Mouse (Mus musculus): ENCODE measurements at regions not wholly inside any gene's neighbourhood (a gene's known extent, or its start where the extent isn't known, plus 50 kb on each side); places are given as distances from the start of the nearest gene placed in this dataset.
A peak's percentile ranks its signal among the peaks of the same experiment; 100 is the strongest.

- no peak for ATAC-seq (ENCODE audit: poor library complexity, severe bottlenecking)
These were observed 175.8 kb downstream of the Tmx1 start for GRCm38 (mm10) chr12:70628384-70629365.

GRCm38 (mm10) chr12:70629371-70629770, 176.5 kb downstream of the Tmx1 start:
- no peak for ATAC-seq (ENCODE audit: poor library complexity, severe bottlenecking)

GRCm38 (mm10) chr12:70631281-70631680, 178.4 kb downstream of the Tmx1 start:
- ATAC-seq (ENCODE audit: poor library complexity, severe bottlenecking) = no peak

- ATAC-seq (ENCODE audit: poor library complexity, severe bottlenecking) = no peak
These were observed 180.3 kb downstream of the Tmx1 start for GRCm38 (mm10) chr12:70633194-70633593.

GRCm38 (mm10) chr12:70633622-70634365, 180.9 kb downstream of the Tmx1 start:
- no peak for ATAC-seq (ENCODE audit: poor library complexity, severe bottlenecking)

GRCm38 (mm10) chr12:70635997-70636396, 183.1 kb downstream of the Tmx1 start:
- ATAC-seq (ENCODE audit: poor library complexity, severe bottlenecking) = no peak

GRCm38 (mm10) chr12:70640186-70640585, 185.1 kb upstream of the Frmd6 start:
- no peak for ATAC-seq (ENCODE audit: poor library complexity, severe bottlenecking)

GRCm38 (mm10) chr12:70644910-70645309, 180.4 kb upstream of the Frmd6 start:
- no peak for ATAC-seq (ENCODE audit: poor library complexity, severe bottlenecking)

- ATAC-seq (ENCODE audit: poor library complexity, severe bottlenecking) = no peak
These were observed 179.9 kb upstream of the Frmd6 start for GRCm38 (mm10) chr12:70645407-70645806.

- ATAC-seq (ENCODE audit: poor library complexity, severe bottlenecking) = no peak
These were observed 177.8 kb upstream of the Frmd6 start for GRCm38 (mm10) chr12:70647516-70647915.

GRCm38 (mm10) chr12:70648179-70648811, 177.0 kb upstream of the Frmd6 start:
- no peak for ATAC-seq (ENCODE audit: poor library complexity, severe bottlenecking)

GRCm38 (mm10) chr12:70648812-70649188, 176.5 kb upstream of the Frmd6 start:
- ATAC-seq (ENCODE audit: poor library complexity, severe bottlenecking) = no peak

GRCm38 (mm10) chr12:70649691-70650090, 175.6 kb upstream of the Frmd6 start:
- ATAC-seq (ENCODE audit: poor library complexity, severe bottlenecking) = no peak

- ATAC-seq (ENCODE audit: poor library complexity, severe bottlenecking) = no peak
These were observed 174.8 kb upstream of the Frmd6 start for GRCm38 (mm10) chr12:70650470-70650869.

- ATAC-seq (ENCODE audit: poor library complexity, severe bottlenecking) = no peak
These were observed 172.6 kb upstream of the Frmd6 start for GRCm38 (mm10) chr12:70652751-70653150.

GRCm38 (mm10) chr12:70653971-70654370, 171.3 kb upstream of the Frmd6 start:
- ATAC-seq (ENCODE audit: poor library complexity, severe bottlenecking) = no peak

GRCm38 (mm10) chr12:70654546-70654945, 170.8 kb upstream of the Frmd6 start:
- no peak for ATAC-seq (ENCODE audit: poor library complexity, severe bottlenecking)

- ATAC-seq (ENCODE audit: poor library complexity, severe bottlenecking) = no peak
These were observed 169.9 kb upstream of the Frmd6 start for GRCm38 (mm10) chr12:70655411-70655811.

- ATAC-seq (ENCODE audit: poor library complexity, severe bottlenecking) = peak; percentile 27; the same call in 1 of the 2 replicates
These were observed 169.3 kb upstream of the Frmd6 start for GRCm38 (mm10) chr12:70655900-70656544.

- no peak for ATAC-seq (ENCODE audit: poor library complexity, severe bottlenecking)
These were observed 168.4 kb upstream of the Frmd6 start for GRCm38 (mm10) chr12:70656805-70657492.
